Mouse (Mus musculus) layer of hippocampus, adult 18-20 months (tissue): Measurements from ENCODE around the gene Mccc1. TPM values are rescaled to one million over a fixed set of nuclear protein-coding genes. Genes with fewer than 3 reads are reported as not detected.

Experiments
- DNase-seq, 2 experiments: peaks; one replicate each; pipeline ENCODE4 v3.0.0; 2022; ENCODE audit warnings: low spot score in 2 of 2
- total RNA-seq, 2 experiments: library from RNA; stranded (reverse); gene quantifications; 2 replicates each; pipeline ENCODE4 v1.2.3; 2021

The Mccc1 gene
- total RNA-seq, 2 experiments from 2014 or later = 32.0 to 32.4 TPM

GRCm38 (mm10) chr3:35922522-35922921 is 78.0 kb downstream of the Mccc1 start:
- DNase-seq = no peak

GRCm38 (mm10) chr3:35918229-35918628 is 82.2 kb downstream of the Mccc1 start:
- no peak for DNase-seq

Other genes with a start within 250 kb of the Mccc1 start
- gene Atp11b, start 246.6 kb downstream of the Mccc1 start, total RNA-seq = 10 to 100 TPM; 75.9 to 76.3 TPM
- 10 to 100 TPM; 65.7 to 70.2 TPM for gene Dcun1d1, start 63.2 kb downstream of the Mccc1 start, total RNA-seq
- gene Ccdc144b, start 52.9 kb upstream of the Mccc1 start, total RNA-seq = not detected
- 10 to 100 TPM; 34.2 to 46.3 TPM for gene Acad9, start 65.3 kb upstream of the Mccc1 start, total RNA-seq
- gene D3Ertd254e, start 150.3 kb upstream of the Mccc1 start, total RNA-seq = 10 to 100 TPM; 15.9 to 17.6 TPM
- gene Qrfpr, start 221.6 kb upstream of the Mccc1 start, total RNA-seq = 1 to 10 TPM in 1 of 2 experiments, under 1 TPM in 1; 0.86 to 1.2 TPM